Mouse (Mus musculus) bone marrow macrophage, adult 2 months (primary cell): Measurements from ENCODE around the gene Ube2d1.

ENCODE experiments used
- CTCF ChIP-seq: IDR thresholded peaks from 2 replicates; pipeline ENCODE4 v1.5.1; 2012; ENCODE audit warnings: low read depth, mild to moderate bottlenecking, low read length, moderate library complexity
- POLR2A ChIP-seq: IDR thresholded peaks from 2 replicates; pipeline ENCODE4 v1.6.1; 2012; ENCODE audit warnings: mild to moderate bottlenecking, low read depth, low read length, borderline replicate concordance

DNA sequence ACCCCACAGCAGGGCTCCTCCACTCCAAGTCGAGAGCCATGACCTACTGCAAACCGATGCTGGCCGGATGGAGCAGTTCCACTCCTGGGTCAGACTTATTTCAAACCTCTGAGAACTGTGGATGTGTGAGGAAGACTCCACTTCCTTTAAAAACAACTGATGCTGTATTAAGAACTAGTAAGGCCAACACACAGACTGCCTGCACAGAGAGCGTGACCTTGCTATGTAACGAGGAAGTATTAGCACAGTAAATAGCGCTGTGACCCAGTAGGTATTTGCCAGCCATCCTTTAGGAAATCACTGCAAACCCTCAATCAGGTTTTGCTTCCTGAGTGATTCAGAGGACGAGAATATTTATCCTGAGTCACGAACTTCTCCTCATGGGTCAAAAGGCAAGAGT, 23.4 kb downstream of the Ube2d1 start:
- TF ChIP-seq POLR2A (no peak), CTCF (no peak)
